Mouse (Mus musculus) bone marrow, adult 2 months (tissue): ENCODE results near the gene Pgrmc2. TPM values are rescaled to one million over a fixed set of nuclear protein-coding genes. Genes with fewer than 3 reads are reported as not detected.

Experiments
- H3K27ac ChIP-seq: fragments of 200-500 bp; 2 replicates; pipeline ENCODE4 v1.5.1; 2012; ENCODE audit warnings: low read depth, mild to moderate bottlenecking, control low read depth, inconsistent platforms, low read length; ENCODE audit not compliant: control insufficient read depth, poor library complexity, insufficient read depth
- H3K4me1 ChIP-seq: fragments of 200-500 bp; 2 replicates; pipeline ENCODE4 v1.6.1; 2011; ENCODE audit warnings: low read length; ENCODE audit not compliant: control insufficient read depth, insufficient read depth
- H3K4me3 ChIP-seq: fragments of 200-500 bp; replicated peaks from 2 replicates; pipeline ENCODE3; 2011; ENCODE audit warnings: mild to moderate bottlenecking, low read depth, low read length, control low read depth; ENCODE audit not compliant: control insufficient read depth
- CTCF ChIP-seq: fragments of 200-500 bp; IDR thresholded peaks from 2 replicates; pipeline ENCODE4 v1.5.1; 2011; ENCODE audit warnings: low read length, control low read depth; ENCODE audit not compliant: control insufficient read depth, insufficient read depth
- POLR2A ChIP-seq: fragments of 200-500 bp; IDR thresholded peaks from 2 replicates; pipeline ENCODE4 v1.6.1; 2011; ENCODE audit warnings: low read depth, mild to moderate bottlenecking, control low read depth, low read length, borderline replicate concordance; ENCODE audit not compliant: control insufficient read depth
- WGBS: fragments of 180-500 bp; shearing (Covaris S2); methylation state at CpG from one replicate; pipeline ENCODE4 v1.1.7; 2018; 5-methylcytosine and 5-hydroxymethylcytosine counted together
- polyA plus RNA-seq: library from polyadenylated mRNA; stranded (reverse); fragments of >200 nt; gene quantifications from 2 replicates; pipeline ENCODE4 v1.2.4, GENCODE M21; 2011; ENCODE audit warnings: low replicate concordance; ENCODE audit not compliant: missing spikeins, insufficient read depth, insufficient read length

Gene Pgrmc2
- polyA plus RNA-seq, 1 experiment, result 28.1 TPM

DNA sequence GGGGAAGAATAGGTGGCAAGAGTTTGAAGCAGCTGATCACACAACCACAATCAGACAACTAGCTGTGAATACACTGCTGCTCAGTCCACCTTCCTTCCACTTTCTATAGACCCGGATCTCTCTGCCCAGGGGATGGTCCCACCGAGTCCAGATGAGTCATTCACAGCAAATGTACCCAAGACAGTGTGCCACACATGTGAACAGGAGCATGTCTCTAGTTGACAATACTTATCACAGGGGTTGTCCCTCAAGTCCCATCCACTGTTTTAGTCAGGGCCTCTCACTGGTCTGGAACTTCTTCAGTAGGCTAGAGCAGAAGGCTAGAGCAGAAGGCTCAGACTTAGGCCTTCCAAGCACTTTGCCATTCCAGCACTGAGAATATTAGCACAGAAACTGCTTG, 20.1 kb downstream of the Pgrmc2 start:
- TF ChIP-seq POLR2A, result no peak
- no peak for TF ChIP-seq CTCF
- no peak overlapping the region for H3K27ac ChIP-seq
- WGBS, result 83% methylated on average over 2 of the region's 2 CpGs
- no peaks in the 10 kb centered on the region for H3K4me1 ChIP-seq
- no peak overlapping the region for H3K4me3 ChIP-seq

DNA sequence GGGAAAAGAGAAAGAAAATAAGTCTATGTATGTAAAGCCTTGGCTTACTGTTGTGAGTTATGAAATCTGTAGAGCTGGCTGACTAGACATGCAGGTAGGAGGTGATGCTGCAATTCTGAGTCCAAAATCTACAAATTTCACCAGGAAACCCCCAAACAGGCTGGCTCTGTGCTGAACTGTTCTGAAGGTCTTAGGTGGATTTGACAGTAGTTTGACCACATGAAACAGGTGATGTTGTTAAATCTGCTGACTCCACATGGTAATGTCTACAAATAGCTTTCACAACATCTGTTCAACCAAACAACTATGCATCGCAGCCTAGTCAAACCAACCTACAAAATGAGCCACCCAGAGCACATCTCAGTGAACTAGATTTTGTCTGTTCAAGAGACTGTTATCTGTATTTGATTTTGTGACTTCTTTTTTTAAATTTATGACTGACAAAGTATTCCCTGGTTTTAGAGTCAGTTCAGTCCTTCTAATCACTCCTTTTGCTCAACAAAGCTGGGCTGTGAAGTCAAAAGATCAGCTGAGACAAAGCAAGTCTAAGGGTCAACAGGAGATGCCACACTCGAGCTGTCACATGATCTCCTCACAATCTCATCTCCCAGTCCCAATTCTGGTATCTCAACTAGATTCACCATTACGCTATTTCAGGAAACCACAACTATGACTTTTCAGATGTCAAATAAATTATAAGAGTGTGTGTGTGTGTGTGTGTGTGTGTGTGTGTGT, 20.8 kb downstream of the Pgrmc2 start:
- H3K27ac ChIP-seq, result no peak overlapping the region
- 41% methylated on average over 3 of the region's 3 CpGs for WGBS

DNA sequence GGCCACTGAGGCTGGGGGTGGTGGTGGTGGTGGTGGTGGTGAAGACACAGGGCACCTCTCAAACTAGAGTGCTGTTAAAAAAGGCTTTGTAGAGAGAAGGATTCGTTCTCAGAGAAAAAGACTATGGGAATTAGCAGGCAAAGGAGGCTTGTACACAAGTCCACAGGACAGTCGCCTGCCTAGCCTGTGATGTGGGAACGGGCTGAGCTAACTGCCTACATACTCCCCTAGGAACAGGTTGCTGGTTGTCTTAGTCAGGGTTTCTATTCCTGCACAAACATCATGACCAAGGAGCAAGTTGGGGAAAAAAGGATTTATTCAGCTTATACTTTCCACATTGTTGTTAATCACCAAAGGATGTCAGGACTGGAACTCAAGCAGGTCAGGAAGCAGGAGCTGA, 23.6 kb downstream of the Pgrmc2 start:
- no peak overlapping the region for H3K4me3 ChIP-seq
- no peak for TF ChIP-seq CTCF
- no peak for TF ChIP-seq POLR2A
- H3K4me1 ChIP-seq, result no peaks in the 10 kb centered on the region
- WGBS, result 89% methylated on average over 3 of the region's 3 CpGs
- H3K27ac ChIP-seq, result no peak overlapping the region

More for the DNA sequence above, 20.8 kb downstream of the Pgrmc2 start:
- H3K4me1 ChIP-seq, result no peaks in the 10 kb centered on the region
- H3K4me3 ChIP-seq, result no peak overlapping the region
- TF ChIP-seq POLR2A (no peak), CTCF (no peak)

DNA sequence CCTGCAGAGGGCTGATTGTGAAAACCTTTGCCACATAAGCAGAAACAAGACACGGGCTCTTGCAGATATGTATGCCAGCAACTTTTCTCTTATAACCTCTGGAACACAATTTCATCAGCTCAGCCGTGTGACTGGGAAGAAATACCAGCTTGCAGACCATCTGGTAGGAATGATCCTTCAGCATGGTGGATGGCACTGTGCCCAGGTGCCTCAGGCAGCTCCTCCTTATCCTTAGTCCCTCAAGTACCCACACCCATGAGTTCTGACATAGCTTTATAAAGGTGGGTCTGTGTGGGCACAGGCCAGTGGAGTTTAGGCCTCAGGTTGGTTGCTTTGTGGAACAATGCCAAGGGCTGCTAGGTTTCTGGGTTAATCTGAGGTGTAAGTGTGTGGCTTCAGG, 24.5 kb downstream of the Pgrmc2 start:
- H3K4me3 ChIP-seq, result no peak overlapping the region
- TF ChIP-seq CTCF, result no peak
- no peak for TF ChIP-seq POLR2A
- no peaks in the 10 kb centered on the region for H3K4me1 ChIP-seq
- no peak overlapping the region for H3K27ac ChIP-seq
- 55% methylated on average over 2 of the region's 2 CpGs for whole genome bisulfite sequencing

DNA sequence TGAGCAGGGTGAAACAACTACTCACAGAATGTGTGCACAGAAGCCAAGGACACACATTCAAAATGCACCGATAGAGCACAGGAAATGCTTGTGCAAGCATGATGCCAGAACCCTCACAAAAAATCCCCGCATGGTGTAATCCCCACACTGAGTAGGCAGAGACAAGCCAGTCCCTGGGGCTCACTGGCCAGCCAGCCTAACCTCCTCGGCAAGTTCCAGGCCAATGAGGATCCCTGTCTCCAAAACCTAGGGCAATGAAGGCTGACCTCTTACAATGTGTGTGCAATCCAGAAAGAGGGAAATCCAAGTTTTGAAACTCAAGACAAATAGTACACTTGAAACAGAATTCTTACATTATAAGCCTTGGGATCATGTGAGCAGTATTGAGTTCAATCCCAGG, 29.5 kb downstream of the Pgrmc2 start:
- H3K27ac ChIP-seq, result no peak overlapping the region
- WGBS, result 37% methylated on average over 3 of the region's 3 CpGs
- no peaks in the 10 kb centered on the region for H3K4me1 ChIP-seq
- no peak overlapping the region for H3K4me3 ChIP-seq
- no peak for TF ChIP-seq POLR2A
- no peak for TF ChIP-seq CTCF

DNA sequence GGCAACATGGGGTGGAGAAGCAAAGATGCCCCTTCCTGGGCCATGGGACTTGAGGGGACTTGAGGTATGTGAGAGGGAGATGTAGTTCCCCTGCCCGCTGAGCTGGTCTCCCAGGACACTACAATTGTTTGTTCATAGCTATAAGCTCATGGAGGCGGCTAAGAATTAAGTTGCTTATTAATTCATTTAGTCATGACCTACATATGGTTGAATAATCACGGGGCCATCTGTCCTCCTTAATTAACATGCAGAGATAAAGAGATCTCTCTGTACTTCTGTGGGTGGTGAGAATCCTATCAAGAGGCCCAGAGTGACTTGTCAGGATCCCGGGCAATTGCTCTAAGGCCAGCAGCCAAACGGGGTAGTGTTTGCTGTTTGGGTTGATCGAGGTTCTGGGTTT, 35.0 kb downstream of the Pgrmc2 start:
- Histone ChIP-seq H3K4me1 (no peaks in the 10 kb centered on the region), H3K4me3 (no peak overlapping the region), H3K27ac (no peak overlapping the region)
- 79% methylated on average over 6 of the region's 6 CpGs for WGBS
- TF ChIP-seq POLR2A, result no peak
- TF ChIP-seq CTCF, result no peak

DNA sequence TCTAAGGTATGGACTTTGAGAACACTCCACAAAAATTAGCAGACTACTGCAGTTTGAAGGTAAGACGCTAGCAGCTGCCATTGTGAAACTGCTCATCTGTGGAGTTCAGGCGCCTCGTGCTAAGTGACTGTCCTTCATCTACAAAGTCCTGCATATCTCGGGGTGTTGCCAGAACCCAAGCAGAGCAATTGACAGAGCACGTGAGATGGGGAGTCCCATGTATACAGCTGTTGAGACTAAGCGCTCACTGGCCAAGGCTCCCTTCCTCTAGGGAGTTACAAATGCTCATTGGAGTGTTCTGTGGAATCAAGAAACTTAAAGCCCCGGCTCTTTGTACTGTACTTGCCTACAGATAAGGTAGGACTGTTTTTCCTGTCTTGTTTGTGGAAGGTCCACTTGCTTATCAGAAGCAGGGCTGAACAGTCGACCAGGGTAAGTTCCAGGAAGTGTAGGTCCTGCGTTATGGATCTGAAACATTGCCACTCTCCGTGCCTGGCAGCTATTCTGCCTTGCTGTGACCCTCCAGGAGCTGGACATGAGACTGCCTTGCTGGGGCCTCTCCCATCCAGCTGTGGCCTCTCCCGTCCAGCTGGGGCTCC, 39.0 kb downstream of the Pgrmc2 start:
- H3K4me3 ChIP-seq, result no peak overlapping the region
- no peak overlapping the region for H3K27ac ChIP-seq
- no peak for TF ChIP-seq POLR2A
- TF ChIP-seq CTCF, result no peak
- 63% methylated on average over 11 of the region's 11 CpGs for whole genome bisulfite sequencing
- H3K4me1 ChIP-seq, result no peaks in the 10 kb centered on the region

DNA sequence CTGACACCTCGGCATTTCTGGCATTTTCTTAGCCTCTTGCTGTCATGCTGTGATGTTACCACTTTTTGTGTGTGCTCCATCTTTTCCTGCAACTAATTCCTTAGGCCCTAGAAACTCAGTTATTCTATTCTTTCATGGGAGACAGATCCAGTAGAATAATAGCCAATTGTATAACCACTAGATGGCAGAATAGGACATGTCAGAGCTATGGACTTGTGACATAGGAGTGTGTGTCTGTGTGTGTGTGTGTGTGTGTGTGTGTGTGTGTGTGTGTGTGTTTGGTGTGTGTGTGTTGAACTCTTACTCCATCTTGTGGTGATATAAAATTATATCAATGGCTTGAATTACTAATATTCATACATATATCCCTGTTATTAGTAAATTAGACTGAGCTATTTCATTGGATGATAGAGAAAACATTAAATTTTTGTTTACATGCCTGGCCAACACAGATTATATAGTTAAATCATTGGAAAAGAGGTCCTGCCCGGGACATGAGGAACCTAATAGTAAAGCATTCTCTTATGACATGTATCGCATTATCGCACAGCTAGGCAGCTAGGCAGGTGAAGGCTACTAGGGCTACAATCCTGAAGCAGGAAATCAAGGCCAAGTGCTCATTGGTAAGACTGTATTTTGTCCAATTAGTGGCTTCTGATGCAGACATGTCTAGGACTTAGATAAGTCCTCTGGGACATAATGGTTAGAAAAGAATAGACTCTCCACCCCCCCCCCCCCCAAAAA, 40.5 kb downstream of the Pgrmc2 start:
- H3K27ac ChIP-seq, result no peak overlapping the region
- no peak overlapping the region for H3K4me3 ChIP-seq
- 70% methylated on average over 4 of the region's 4 CpGs for WGBS
- no peak for TF ChIP-seq CTCF
- no peak for TF ChIP-seq POLR2A
- no peaks in the 10 kb centered on the region for H3K4me1 ChIP-seq
